Mouse (Mus musculus) ovary, postnatal 14 days (tissue): ENCODE data around the gene Actr10.
A peak's percentile ranks its signal among the peaks of the same experiment; 100 is the strongest.

Experiments
- DNase-seq: peaks from one replicate; pipeline ENCODE4 v3.0.0; 2022; ENCODE audit warnings: low spot score

Actr10 gene

DNA sequence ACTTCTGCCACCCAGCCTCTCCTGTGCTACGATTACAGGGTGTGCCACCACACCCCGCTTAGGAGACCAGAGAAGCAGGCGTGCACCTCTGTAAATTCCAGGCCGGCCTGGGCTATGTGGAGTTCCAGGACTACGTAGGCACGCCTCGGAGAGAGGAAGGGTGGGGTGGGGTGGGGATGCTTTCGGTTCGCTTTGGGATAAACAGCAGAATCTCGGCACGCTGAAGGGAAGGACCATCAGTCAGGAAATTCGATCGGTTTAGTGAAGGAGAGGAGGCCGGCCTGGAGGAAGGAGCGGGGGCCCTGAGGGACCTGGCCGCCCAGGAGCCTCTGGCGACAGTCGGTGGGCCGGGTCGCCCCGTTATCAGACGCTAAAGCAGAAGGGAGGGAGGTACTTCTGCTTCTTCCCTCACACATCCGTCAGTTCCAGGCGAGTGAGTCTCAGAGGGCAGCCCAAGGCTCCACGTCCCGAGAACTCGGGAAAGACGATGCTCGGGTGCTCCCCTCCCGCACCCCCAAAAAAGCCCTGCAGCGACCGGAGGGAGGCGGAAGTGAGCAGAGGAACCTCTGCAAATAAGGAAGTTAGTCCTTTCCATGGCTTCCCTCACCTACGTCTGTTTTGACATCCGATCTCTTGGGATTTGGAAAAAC is 30.6 kb downstream of the Actr10 start:
- DNase-seq = peak; percentile 68

DNA sequence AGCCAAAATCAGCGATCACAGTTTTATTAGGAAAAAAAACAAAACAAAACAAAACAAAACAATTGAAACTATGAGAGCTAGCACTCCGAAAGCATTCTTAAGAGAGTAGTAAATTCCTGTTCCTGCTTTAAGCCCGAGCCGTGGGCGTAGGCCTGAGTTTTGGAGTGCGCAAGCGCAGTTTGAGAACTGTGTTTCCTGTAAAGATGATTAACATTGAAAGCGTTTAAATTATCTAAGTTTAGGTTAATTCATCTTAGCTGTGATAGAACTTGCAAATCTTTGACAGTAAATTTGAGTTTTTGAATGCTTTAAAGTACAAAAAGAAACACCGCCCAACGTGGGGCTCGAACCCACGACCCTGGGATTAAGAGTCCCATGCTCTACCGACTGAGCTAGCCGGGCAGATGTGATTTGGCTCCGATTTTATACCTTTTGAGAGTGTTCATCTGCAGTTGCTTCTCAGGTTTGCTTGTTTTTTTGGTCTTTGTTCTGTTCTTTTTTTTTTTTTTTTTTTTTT is 31.2 kb downstream of the Actr10 start:
- peak; percentile 86 for DNase-seq

DNA sequence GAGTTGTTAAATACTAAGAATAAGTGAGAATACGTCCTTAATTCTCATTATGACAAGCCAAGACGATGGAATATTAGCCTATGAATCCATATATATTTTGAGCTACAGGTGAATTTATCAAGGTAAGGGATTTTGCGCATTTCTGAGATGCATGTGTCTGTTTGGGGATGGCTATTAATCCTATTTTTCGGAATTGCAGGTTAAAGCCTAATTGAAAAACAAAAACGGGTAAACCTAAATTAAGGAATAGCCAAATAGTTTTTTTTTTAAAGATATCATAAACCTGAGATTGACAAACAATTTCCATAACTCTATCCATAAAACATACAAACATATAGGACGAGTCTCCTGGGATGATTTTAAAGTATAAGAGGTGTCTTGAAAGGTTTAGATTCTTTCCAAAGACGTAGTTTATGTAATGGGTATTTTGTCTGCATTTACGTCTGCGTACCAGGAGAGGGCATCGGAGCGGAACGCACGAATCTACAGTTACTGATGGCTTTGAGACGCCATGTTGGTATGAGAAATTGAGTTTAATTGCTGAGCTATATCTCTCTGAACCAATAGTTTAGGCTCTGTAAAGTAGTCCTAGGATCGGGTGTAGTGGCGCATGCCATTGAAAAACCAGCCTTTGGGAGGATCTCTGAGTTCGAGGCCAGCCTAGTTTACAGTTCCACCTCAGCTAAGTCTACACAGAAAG is 32.0 kb downstream of the Actr10 start:
- DNase-seq = peak; percentile 26

DNA sequence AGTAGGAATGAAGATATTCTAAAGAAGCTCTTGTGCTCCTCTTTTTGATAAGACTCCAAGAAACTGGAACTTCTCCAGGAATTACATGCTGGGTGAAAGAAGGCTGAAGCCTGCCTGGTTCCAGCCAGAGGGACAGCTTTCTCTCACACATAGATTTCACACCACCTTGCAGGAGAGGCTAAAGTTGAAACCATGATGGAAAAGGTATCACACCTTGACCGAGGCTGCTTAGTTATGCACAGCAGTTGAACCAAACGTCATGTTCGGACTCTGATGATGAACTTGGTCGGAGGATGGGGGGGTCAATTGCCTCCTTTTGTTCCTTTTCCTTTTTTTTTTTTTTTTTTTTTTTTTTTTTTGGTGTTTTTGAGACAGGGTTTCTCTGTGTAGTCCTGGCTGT is 36.2 kb downstream of the Actr10 start:
- no peak for DNase-seq

- peak; percentile 81 for DNase-seq
Observed at GRCm38 (mm10) chr12:70974441-70975266, 37.0 kb downstream of the Actr10 start, which contains the start of gene Psma3. TSS of gene Psma3 (plus strand) at chr12:70974621.

DNA sequence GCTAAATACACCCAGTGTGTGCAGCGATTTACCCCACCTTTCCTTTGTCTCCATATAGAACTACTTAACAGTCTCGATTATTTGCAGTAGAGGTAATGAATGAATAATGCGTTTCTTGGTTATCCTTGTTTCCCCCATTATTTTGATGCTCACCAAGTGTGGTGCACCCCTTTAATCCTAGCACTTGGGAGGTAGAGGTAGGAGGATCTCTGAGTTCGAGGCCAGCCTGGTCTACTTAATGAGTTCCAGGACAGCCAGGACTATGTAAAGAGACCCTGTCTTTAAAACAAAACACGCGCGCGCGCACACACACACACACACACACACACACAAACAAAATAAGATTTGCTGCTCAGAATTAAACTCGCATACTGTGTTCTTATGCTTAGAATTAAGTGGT is 37.7 kb downstream of the Actr10 start:
- DNase-seq = no peak

DNA sequence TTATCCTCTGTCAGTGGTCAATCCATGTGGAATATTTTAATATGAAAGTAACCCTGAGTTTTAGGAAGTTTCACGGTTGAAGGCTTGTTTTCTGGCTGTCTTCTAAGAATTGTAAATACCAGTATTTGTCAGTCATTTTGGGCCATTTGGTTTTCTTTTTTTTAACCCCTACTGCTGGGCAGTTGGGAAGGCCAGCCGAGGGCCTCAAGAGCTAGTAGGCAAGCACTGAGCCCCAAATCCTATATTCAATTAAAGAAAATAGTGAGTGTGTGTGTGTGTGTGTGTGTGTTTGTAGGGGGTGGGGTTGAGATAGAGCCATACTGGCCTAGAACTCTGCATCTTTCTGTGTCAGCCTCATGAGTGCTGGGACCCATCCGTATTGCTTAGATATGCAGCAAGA is 38.2 kb downstream of the Actr10 start:
- no peak for DNase-seq

DNA sequence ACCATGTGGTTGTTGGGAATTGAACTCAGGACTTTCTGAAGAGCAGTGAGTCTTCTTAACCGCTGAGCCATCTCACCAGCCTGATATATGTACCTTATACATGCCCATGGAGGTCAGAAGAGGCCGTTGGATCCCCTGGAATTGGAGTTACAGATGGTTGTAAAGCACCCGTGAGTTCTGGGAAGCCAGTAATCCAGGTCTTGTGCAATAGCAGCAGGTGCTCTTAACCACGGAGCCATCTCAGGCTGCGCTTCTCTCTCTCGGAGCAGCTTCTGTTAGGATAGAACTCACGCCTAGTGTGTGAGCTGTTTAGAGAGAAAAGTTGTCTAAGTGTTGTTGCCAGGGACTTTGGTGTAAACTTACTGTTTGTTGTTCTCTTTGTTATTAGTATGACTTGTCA is 40.7 kb downstream of the Actr10 start:
- DNase-seq = no peak

DNA sequence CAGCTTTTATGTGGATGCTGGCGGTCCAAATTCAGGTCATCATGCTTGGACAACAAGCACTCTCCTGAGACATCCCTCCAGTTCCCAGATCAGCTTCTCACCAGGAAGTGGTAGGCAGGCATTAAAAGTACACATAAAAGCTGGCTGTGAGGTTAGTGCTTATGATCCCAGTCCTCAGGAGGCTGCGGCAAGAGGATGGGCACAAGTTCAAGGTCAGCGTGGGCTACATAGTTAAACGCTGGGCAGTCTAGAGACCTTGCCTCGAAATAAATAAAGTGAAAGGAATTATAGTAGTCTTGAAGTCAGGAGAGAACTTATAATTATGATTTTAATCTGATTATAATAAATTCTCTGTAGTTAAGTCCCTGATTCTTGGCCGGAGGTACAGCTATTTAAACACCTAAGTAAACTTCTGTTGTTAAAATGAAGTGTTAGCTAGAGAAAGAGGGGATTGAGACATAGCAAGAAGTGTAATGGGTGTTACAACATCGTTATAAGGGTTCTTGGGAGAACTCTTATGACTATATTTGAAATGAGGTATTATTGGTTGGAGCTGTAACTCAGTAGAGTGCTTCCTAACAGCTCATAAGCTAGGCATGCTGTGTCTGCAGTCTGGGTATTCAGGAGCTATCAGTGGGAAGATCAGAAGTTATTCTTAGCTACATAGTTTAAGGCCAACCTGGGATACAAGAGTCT is 47.3 kb downstream of the Actr10 start:
- no peak for DNase-seq

- no peak for DNase-seq
Observed at GRCm38 (mm10) chr12:70997225-70997624, 59.6 kb downstream of the Actr10 start.

GRCm38 (mm10) chr12:70999423-70999903 is 61.8 kb downstream of the Actr10 start:
- DNase-seq = peak; percentile 25

DNA sequence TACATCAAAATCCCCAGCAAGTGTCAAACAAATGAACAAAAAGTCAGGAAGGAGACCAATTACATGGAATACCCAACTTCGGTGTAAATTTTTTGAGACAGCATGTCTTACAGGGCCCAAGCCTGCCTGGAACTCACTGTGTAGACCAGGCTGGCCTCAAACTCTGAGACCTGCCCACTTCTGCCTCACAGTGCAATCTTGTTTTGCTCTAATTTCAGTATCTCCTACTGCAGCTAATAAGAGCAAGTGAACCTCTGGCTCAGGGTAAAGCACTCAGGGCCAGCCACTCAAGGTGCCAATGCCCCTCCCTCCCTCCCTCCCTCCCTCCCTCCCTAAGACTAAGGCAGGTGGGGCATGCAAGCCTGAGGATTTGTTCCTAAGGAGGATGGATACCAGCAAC is 62.7 kb downstream of the Actr10 start:
- no peak for DNase-seq

DNA sequence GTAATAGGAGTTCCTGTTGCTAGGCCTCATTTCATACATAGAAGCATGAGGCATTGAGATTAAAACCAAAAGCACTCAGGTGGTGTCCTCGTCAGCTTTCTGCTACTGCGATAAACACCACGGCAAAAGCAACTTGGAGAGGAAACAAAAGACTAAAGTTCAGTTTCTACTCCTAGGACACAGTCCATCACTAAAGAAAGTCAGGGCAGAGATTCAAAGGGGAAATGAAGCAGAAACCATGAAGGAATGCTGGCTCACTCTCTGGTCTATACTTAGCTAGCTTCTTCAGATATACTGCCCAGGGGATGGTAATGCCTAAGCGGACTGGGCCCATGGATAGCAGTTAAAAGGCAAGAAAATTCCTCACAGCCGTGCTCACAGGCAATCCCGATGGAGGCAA is 63.8 kb downstream of the Actr10 start:
- no peak for DNase-seq

DNA sequence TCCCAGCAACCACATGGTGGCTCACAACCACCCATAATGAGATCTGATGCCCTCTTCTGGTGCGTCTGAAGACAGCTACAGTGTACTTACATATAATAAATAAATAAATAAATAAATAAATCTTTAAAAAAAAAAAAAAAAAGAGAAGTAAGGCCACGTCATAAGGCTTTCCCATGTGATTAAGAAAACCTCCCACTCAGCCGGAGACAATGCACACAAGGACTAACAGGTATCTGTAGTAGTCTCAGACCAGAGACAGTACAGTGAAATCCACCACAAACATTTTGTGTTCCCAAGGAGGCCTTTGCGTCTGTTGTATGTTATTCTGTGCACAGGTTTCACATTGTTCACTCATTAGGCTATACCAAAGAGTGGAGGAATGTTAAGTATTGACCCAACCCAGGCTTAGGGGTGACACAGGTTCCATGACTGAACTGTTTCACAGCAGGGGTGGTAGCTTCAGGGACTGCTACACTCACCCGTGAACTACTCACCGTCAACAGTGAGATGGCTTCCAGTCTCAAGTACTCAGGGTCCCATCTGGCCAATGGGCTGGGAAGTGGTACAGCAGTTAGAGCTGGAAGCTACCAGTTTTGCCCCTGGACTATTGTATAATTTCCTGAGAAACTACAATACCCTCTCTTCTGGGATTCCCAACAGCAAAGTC is 66.2 kb downstream of the Actr10 start:
- DNase-seq = no peak

- no peak for DNase-seq
Observed at GRCm38 (mm10) chr12:71006141-71006540, 68.5 kb downstream of the Actr10 start.

- no peak for DNase-seq
Observed at GRCm38 (mm10) chr12:71006901-71007300, 69.2 kb downstream of the Actr10 start.

- no peak for DNase-seq
Observed at GRCm38 (mm10) chr12:71009769-71010168, 72.1 kb downstream of the Actr10 start.
